Mouse (Mus musculus) kidney, embryonic 16.5 days (tissue): ENCODE measurements around the gene Tcp10a. TPM values are rescaled to one million over a fixed set of nuclear protein-coding genes. Genes with fewer than 3 reads are reported as not detected.
A peak's percentile ranks its signal among the peaks of the same experiment; 100 is the strongest.
"Not testable (repeated sequence)": the region's sequence is repeated elsewhere in the genome, so short reads cannot be mapped to it uniquely, and the experiment has no call there.

Experiments
- ATAC-seq: fragments of 200-750 bp; cut with Nextera tagmentation; 2 replicates; pipeline ENCODE4 v1.8.0; 2017; ENCODE audit warnings: moderate TSS enrichment; ENCODE audit not compliant: low FRiP score, low TSS enrichment
- H3K27ac ChIP-seq: fragments of 300-500 bp; sonication (generic); 2 replicates; pipeline ENCODE4 v1.5.1; 2014; ENCODE audit warnings: low read length
- H3K27me3 ChIP-seq: fragments of 300-500 bp; sonication (generic); 2 replicates; pipeline ENCODE4 v1.6.1; 2014; ENCODE audit warnings: low read length, control low read depth, mixed read lengths; ENCODE audit not compliant: insufficient read depth
- H3K36me3 ChIP-seq: fragments of 300-500 bp; sonication (generic); 2 replicates; pipeline ENCODE4 v1.6.1; 2014; ENCODE audit warnings: low read length, control low read depth, mixed read lengths; ENCODE audit not compliant: insufficient read depth
- H3K4me1 ChIP-seq: fragments of 300-500 bp; sonication (generic); 2 replicates; pipeline ENCODE4 v1.6.1; 2014; ENCODE audit warnings: low read length, control low read depth, mixed read lengths; ENCODE audit not compliant: insufficient read depth
- H3K4me2 ChIP-seq: fragments of 300-500 bp; sonication (generic); replicated peaks from 2 replicates; pipeline ENCODE4 v1.6.1; 2014; ENCODE audit warnings: low read depth, low read length
- H3K4me3 ChIP-seq: fragments of 300-500 bp; sonication (generic); 2 replicates; pipeline ENCODE4 v1.5.1; 2014; ENCODE audit warnings: mild to moderate bottlenecking, low read length
- H3K9ac ChIP-seq: fragments of 300-500 bp; sonication (generic); replicated peaks from 2 replicates; pipeline ENCODE4 v1.6.1; 2014; ENCODE audit warnings: low read length
- H3K9me3 ChIP-seq: fragments of 300-500 bp; sonication (generic); 2 replicates; pipeline ENCODE4 v1.6.1; 2016; ENCODE audit warnings: low read length, control low read depth
- WGBS: fragments of 180-500 bp; shearing (Covaris S2); extraction: QIAGEN DNeasy Blood & Tissue Kit; methylation state at CpG from one replicate; pipeline ENCODE4 v1.1.7; 2014; 5-methylcytosine and 5-hydroxymethylcytosine counted together
- polyA plus RNA-seq: library from polyadenylated mRNA; unstranded; fragments of >200 nt; fragmentation: Nextera tagmentation; extraction: Ambion mirVana; gene quantifications from 2 replicates; pipeline ENCODE4 v1.2.1, GENCODE M21; 2015

Gene Tcp10a
- polyA plus RNA-seq, 1 experiment from 2014 or later = not detected

DNA sequence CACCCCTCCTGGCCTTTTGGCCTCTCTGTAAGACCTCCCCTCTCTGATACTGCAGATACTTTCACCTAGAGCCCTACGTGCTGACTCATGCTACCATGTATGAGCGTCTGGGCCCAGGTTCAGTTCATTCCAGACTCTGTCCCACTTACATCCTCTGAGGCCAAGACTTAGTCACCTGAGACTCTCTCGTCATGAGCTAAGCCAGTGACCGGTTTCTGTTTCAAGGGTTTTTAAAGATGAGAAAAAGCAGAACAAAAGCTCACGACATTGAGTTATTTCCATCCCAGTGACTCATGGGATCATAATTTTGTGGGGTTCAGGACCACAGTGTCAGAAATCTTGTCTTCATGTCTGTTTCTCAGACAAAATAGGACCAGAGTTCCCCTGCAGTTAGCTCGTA lies 4.7 kb upstream of the Tcp10a start:
- H3K4me2 ChIP-seq, ATAC-seq: not testable (repeated sequence)

DNA sequence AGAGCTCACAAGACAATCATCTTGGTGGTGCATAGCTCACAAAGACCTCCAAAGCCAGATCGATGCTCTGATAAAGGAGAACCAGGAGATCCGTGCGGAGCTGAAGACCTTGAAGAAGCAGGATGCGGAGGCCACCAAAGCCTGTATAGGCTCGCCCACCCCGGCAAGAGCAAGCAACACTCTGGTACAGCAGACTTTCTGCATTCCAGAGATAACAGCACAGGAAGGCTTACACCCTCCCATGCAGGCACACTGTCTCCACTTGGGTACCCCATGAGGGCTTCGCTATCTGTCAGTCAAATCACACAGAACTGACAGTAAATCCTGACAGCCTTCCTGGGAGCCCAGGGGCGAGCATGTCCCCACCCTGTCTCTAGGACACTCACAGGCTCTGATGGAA lies 2.0 kb downstream of the Tcp10a start:
- ATAC-seq, H3K4me1 ChIP-seq, H3K27ac ChIP-seq, H3K27me3 ChIP-seq, H3K9me3 ChIP-seq, H3K4me2 ChIP-seq, H3K36me3 ChIP-seq, H3K9ac ChIP-seq, H3K4me3 ChIP-seq: not testable (repeated sequence)
- WGBS = 81% methylated on average over 4 of the region's 8 CpGs

More for the DNA sequence above, 4.7 kb upstream of the Tcp10a start:
- not testable (repeated sequence) for H3K4me1 ChIP-seq, H3K4me3 ChIP-seq, H3K9ac ChIP-seq, H3K27me3 ChIP-seq, H3K27ac ChIP-seq, H3K36me3 ChIP-seq, H3K9me3 ChIP-seq
- WGBS = 78% methylated on average over 6 of the region's 6 CpGs

DNA sequence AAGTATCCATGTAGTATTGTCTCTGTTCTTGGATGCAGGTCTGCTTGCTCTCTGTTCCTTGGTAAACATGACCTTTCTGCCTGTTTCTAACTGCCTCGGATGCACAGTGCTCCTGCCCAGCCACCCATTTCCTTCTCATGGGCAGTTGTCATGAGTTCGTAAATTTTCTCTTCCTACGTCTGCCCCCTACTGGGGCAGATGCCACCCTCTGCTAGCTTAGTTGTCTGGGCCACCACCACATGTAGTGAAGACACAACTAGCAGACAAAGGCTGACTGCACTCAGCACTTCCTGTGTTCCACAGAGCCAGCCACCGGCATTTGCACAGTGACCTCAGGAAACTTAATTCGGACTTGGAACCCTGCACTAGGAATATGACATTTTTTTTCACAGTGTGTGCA lies 8.3 kb downstream of the Tcp10a start:
- 50% methylated on average over 3 of the region's 5 CpGs for WGBS
- not testable (repeated sequence) for ATAC-seq

DNA sequence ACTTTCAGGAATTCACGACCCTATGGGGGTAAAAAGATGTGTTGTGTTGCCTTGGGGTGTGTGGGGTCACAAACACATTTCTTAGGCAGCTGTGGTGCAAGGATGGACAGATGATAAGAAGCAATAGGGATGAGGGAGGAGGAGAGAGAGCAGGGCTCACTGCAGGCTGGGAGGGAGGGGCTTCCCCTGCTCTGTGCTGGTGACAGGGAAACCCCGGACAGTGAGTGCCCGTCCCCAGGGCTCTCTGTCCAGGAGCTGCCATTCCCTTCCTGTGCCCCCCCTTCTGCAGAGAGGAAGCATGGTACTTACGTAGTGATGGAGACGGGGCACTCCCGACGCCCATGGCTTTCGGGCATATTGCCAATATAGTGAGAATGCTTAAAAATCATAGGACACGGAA lies 12.9 kb downstream of the Tcp10a start:
- not testable (repeated sequence) for H3K4me3 ChIP-seq, H3K4me1 ChIP-seq, H3K27ac ChIP-seq, H3K27me3 ChIP-seq, H3K9me3 ChIP-seq, H3K36me3 ChIP-seq, H3K9ac ChIP-seq, H3K4me2 ChIP-seq
- 71% methylated on average over 7 of the region's 9 CpGs for WGBS
- peak; percentile 63 for ATAC-seq

More for the DNA sequence above, 8.3 kb downstream of the Tcp10a start:
- H3K27ac ChIP-seq, H3K4me1 ChIP-seq, H3K9ac ChIP-seq, H3K4me3 ChIP-seq, H3K36me3 ChIP-seq, H3K27me3 ChIP-seq, H3K9me3 ChIP-seq, H3K4me2 ChIP-seq: not testable (repeated sequence)

DNA sequence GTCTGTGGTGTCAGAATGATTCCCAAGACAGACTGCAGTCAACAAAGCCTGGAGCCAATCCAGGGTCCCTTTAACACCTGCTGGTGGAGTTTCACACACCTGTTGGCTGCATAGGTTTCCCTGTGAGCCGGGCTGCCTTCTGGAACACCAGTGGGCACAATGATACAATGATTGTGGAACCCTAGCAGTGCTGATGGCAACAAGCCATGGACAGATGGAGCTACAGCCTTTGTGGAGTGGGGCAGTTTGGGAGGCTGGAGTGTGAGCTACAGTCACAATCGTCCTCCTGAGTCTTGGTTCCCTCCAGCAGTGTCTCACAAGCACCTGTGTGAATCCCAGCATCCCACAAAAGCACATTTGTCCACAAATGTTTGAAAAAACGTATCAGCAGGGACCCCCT lies 24.3 kb downstream of the Tcp10a start:
- not testable (repeated sequence) for H3K4me1 ChIP-seq, H3K4me3 ChIP-seq, H3K27ac ChIP-seq, ATAC-seq, H3K4me2 ChIP-seq, H3K9me3 ChIP-seq, H3K36me3 ChIP-seq, H3K9ac ChIP-seq, H3K27me3 ChIP-seq
- 73% methylated on average over 2 of the region's 3 CpGs for WGBS

DNA sequence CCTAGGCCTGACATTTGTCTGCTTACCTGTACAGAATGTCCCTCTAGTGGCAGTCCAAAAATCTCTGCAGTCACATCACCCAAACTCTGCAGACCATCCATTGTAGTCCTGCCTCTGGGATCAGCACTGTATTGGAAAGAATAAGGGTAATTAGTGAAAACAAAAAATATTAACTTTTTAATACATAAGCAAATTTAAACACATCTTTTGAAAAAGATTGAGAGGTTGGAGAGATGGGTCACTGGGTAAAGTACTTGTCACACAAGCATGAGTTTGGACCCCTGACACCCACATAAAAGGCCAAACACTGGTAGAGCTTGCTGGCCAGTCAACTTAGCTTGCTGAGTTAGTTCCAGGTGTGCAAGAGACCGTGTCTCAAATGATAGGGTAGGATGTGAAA lies 28.1 kb downstream of the Tcp10a start, which contains the start of gene Ttll2:
Gene Ttll2 (minus strand): TSS at position 101 of the 400 bp plus-strand sequence.
- not testable (repeated sequence) for H3K4me3 ChIP-seq, H3K9me3 ChIP-seq, H3K4me1 ChIP-seq, H3K36me3 ChIP-seq, H3K27ac ChIP-seq, H3K4me2 ChIP-seq, H3K27me3 ChIP-seq, H3K9ac ChIP-seq, ATAC-seq
- 69% methylated on average over 1 of the region's 1 CpGs for WGBS

DNA sequence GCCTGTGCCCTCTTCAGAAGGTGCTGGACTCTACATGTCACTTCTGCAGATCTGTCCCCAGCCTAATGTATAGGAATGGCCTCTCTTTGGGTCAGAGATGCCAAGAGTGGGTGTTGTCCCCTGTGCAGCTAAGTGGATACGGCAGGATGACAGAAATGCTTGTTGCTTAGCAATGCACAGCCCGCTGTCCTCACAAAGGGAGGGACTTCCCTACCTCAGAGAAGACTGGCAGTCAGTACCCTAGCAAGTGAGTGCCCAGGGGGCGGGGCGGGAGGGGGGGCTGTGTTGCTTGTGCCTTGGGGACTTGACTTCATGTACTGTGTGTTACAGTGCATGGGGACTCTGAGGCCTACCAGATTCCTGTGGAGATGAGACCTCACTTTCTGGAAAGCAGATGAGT lies 35.4 kb downstream of the Tcp10a start:
- WGBS = 76% methylated on average over 4 of the region's 4 CpGs
- H3K36me3 ChIP-seq, H3K9ac ChIP-seq, H3K27me3 ChIP-seq, H3K4me2 ChIP-seq, ATAC-seq, H3K27ac ChIP-seq, H3K4me3 ChIP-seq, H3K4me1 ChIP-seq, H3K9me3 ChIP-seq: not testable (repeated sequence)

DNA sequence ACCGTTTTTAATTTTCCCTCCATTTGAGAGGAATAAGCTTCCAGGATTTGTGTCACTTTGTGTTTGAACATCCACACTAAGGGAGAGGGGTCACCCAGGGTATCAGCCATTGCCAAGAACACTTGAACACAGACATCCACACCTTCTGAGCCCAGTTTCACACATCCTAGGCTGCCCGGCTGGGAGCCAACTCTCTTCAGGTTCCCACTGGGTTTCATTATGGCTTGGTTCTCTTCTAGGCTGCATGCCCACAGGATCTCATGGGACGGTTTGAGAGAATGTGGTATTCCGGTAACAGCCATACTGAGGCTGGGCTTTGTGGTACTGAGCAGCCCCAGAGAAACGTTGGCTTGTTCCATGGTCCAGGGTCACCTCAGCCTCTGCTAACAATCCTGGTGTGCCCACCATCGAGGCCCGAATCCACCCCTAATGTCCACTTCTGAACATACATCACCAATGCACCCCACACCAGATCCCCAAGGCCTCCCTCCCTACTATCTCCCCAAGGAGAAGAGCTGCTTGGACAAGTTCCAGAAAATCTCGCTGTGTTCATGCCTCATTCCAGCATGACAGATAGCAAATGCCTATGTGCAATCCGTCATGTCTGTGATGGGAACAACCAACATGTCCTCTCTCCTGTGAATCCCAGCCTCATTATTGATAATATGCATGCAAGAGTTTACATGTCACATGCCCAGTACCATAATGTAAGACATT lies 36.5 kb downstream of the Tcp10a start:
- not testable (repeated sequence) for H3K27ac ChIP-seq, H3K9ac ChIP-seq, H3K4me1 ChIP-seq, H3K9me3 ChIP-seq, ATAC-seq, H3K4me3 ChIP-seq, H3K4me2 ChIP-seq, H3K36me3 ChIP-seq, H3K27me3 ChIP-seq
- 91% methylated on average over 9 of the region's 9 CpGs for WGBS

DNA sequence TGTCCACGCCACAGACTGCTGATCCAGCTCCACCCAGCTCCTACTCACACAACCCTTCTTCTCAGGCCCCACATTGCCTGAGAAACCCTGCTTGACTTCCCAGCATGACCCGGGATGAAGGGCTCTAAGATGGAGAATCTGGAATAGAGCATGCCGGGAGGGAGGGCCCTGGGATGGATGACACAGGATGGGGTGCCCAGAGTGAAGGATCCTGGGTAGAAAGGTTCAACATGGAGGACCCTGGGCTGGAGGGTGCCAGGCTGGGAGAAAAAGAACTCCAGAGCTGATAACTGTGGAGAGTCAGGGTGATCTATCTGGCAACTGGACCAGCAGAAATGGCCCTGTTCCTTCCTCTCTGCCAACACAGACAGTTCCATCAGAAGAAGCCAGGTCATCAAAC lies 41.2 kb downstream of the Tcp10a start:
- H3K4me1 ChIP-seq, H3K4me2 ChIP-seq, H3K4me3 ChIP-seq, H3K27ac ChIP-seq, H3K27me3 ChIP-seq, H3K36me3 ChIP-seq, H3K9me3 ChIP-seq, H3K9ac ChIP-seq, ATAC-seq: not testable (repeated sequence)
- no CpG with 5 or more reads among the region's 3 CpGs for WGBS

DNA sequence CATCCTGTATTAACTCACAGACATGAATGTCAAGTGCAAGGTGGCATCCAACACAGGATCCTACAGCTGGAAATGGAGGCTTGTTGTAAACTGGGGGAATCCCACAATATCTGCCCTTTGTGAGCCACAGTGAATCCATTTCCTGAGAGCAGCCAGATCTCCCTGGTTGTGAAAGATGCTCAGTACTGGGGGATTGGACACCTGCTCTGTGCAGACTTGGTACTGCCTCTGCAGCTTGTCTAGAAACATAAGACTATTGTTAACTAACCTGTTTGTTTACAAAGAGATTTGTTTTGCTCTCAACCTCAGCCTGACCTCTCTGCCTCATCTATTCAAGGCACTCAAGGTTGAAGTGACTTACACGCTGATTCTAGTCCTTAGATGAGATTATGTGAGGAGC lies 41.8 kb downstream of the Tcp10a start:
- ATAC-seq, H3K4me2 ChIP-seq, H3K27ac ChIP-seq, H3K36me3 ChIP-seq, H3K27me3 ChIP-seq, H3K9me3 ChIP-seq, H3K4me3 ChIP-seq, H3K9ac ChIP-seq, H3K4me1 ChIP-seq: not testable (repeated sequence)
- no CpG with 5 or more reads among the region's 1 CpGs for WGBS
